16 mouse cellular contexts compared by ENCODE assay signal in genomic region chr16:35596241-35596640, GRCm38 (mm10). TPM values are rescaled to one million over a fixed set of nuclear protein-coding genes. Genes with fewer than 3 reads are reported as not detected.
DNase-seq lines count a peak whose midpoint lies in the region; ATAC-seq and TF ChIP-seq lines count a peak whose summit lies in the region.
"Had no signal": no experiment of that assay in that cellular context is flagged by ENCODE, and none has a peak within 500 bp of the region (broad histone marks: within the 10 kb centered on the region; RNA-seq: fewer than 3 reads in every experiment).

No protein-coding gene starts in this region.

- 51% methylated on average over 6 of the region's 6 CpGs for WGBS in embryonic facial prominence, embryonic 13.5 days
- WGBS in hindbrain, embryonic 13.5 days, result 68% methylated on average over 6 of the region's 6 CpGs
- WGBS in midbrain, postnatal 0 days, result 69% methylated on average over 6 of the region's 6 CpGs

- no peak overlapping the region for H3K27ac ChIP-seq in layer of hippocampus, adult 2 months
- H3K27ac ChIP-seq in embryonic facial prominence, embryonic 13.5 days, result 0 out of 2 replicates have a peak overlapping the region, but pooled peaks have one; percentile 16
- peak overlapping the region; percentile 77 for H3K27ac ChIP-seq in hindbrain, embryonic 13.5 days
- H3K27ac ChIP-seq in midbrain, postnatal 0 days (ENCODE audit: low read depth, low read length), result peak overlapping the region; percentile 12; the same call in 1 of the 2 replicates
- H3K27ac ChIP-seq: stomach, embryonic 15.5 days had no signal

- peak; percentile 35 for TF ChIP-seq CTCF in layer of hippocampus, adult 2 months (conservative IDR thresholded peaks at IDR 0.05)
- TF ChIP-seq CTCF in midbrain, postnatal 0 days (IDR thresholded peaks at IDR 0.05), result 0 out of 2 replicates have a peak, but pooled peaks have one; percentile 2

- ATAC-seq in embryonic facial prominence, embryonic 13.5 days (ENCODE audit: insufficient number of reproducible peaks, insufficient read depth, low FRiP score, low TSS enrichment, low read depth), result no peak
- ATAC-seq in hindbrain, embryonic 13.5 days (ENCODE audit: low FRiP score), result no peak
- ATAC-seq in midbrain, postnatal 0 days (ENCODE audit: low FRiP score), result no peak

- H3K4me2 ChIP-seq in embryonic facial prominence, embryonic 13.5 days, result no peak overlapping the region
- H3K4me2 ChIP-seq in hindbrain, embryonic 13.5 days, result no peak overlapping the region
- no peak overlapping the region for H3K4me2 ChIP-seq in midbrain, postnatal 0 days (ENCODE audit: low read depth, low read length, poor library complexity, severe bottlenecking)
- H3K4me2 ChIP-seq: stomach, embryonic 15.5 days had no signal

- H3K27me3 ChIP-seq in embryonic facial prominence, embryonic 13.5 days, result peaks cover 5% of the 10 kb centered on the region; the same call in 1 of the 2 replicates
- H3K27me3 ChIP-seq in hindbrain, embryonic 13.5 days, result no peaks in the 10 kb centered on the region
- H3K27me3 ChIP-seq in midbrain, postnatal 0 days (ENCODE audit: insufficient read depth, low read length), result no peaks in the 10 kb centered on the region
- H3K27me3 ChIP-seq: stomach, embryonic 15.5 days had no signal

- H3K9me3 ChIP-seq in embryonic facial prominence, embryonic 13.5 days, result no peaks in the 10 kb centered on the region
- no peaks in the 10 kb centered on the region for H3K9me3 ChIP-seq in hindbrain, embryonic 13.5 days
- H3K9me3 ChIP-seq in midbrain, postnatal 0 days (ENCODE audit: low read length), result no peaks in the 10 kb centered on the region
- H3K9me3 ChIP-seq: stomach, embryonic 15.5 days had no signal

- no peak for DNase-seq in layer of hippocampus, adult 2 months (ENCODE audit: low spot score in 2 of 2)
- no peak for DNase-seq in layer of hippocampus, adult 18-20 months (ENCODE audit: low spot score in 2 of 2)
- DNase-seq in midbrain, postnatal 0 days (ENCODE audit: low spot score), result no peak
- no peak for DNase-seq in urinary bladder, postnatal 14 days (ENCODE audit: low spot score)
- DNase-seq in frontal cortex, postnatal 36 days (ENCODE audit: low spot score in 2 of 2), result no peak
- no peak for DNase-seq in heart, adult 11 months
- DNase-seq: cerebellum, postnatal 14 days; heart, postnatal 36 days; kidney, postnatal 10 days; lung, postnatal 14 days; thymus, postnatal 36 days had no signal

- no peak overlapping the region for H3K9ac ChIP-seq in embryonic facial prominence, embryonic 13.5 days
- no peak overlapping the region; the same call in 1 of the 2 replicates for H3K9ac ChIP-seq in hindbrain, embryonic 13.5 days
- no peak overlapping the region for H3K9ac ChIP-seq in midbrain, postnatal 0 days (replicated peaks; ENCODE audit: low read length, poor library complexity, severe bottlenecking)
- H3K9ac ChIP-seq: stomach, embryonic 15.5 days had no signal

- no peaks in the 10 kb centered on the region for H3K36me3 ChIP-seq in embryonic facial prominence, embryonic 13.5 days
- no peaks in the 10 kb centered on the region for H3K36me3 ChIP-seq in hindbrain, embryonic 13.5 days
- no peaks in the 10 kb centered on the region for H3K36me3 ChIP-seq in midbrain, postnatal 0 days (ENCODE audit: insufficient read depth, low read length)
- H3K36me3 ChIP-seq: stomach, embryonic 15.5 days had no signal

- H3K4me1 ChIP-seq in embryonic facial prominence, embryonic 13.5 days, result peaks cover 51% of the 10 kb centered on the region
- H3K4me1 ChIP-seq in hindbrain, embryonic 13.5 days (replicated peaks), result peaks cover 76% of the 10 kb centered on the region
- H3K4me1 ChIP-seq in midbrain, postnatal 0 days (ENCODE audit: insufficient read depth, low read length), result peaks cover 9% of the 10 kb centered on the region; the same call in 1 of the 2 replicates

- H3K4me3 ChIP-seq in layer of hippocampus, adult 2 months, result no peak overlapping the region
- no peak overlapping the region for H3K4me3 ChIP-seq in embryonic facial prominence, embryonic 13.5 days
- H3K4me3 ChIP-seq in hindbrain, embryonic 13.5 days, result no peak overlapping the region
- no peak overlapping the region for H3K4me3 ChIP-seq in midbrain, postnatal 0 days (ENCODE audit: low read depth, low read length)
- H3K4me3 ChIP-seq: stomach, embryonic 15.5 days had no signal

RNA-seq across cellular contexts. Expression of gene Sema5b, which starts 55.3 kb away (rescaled TPM):
- 10 to 100 TPM; 18.3 to 19.7 TPM for total RNA-seq in layer of hippocampus, adult 2 months (2021)
- total RNA-seq in layer of hippocampus, adult 18-20 months (2021), result 10 to 100 TPM; 11.1 to 14.1 TPM
- polyA plus RNA-seq in embryonic facial prominence, embryonic 13.5 days (2015; fragmentation: Nextera tagmentation; extraction: Ambion mirVana), result 5.0 and 5.8 TPM in 2 replicates
- polyA plus RNA-seq in hindbrain, embryonic 13.5 days (2015; fragmentation: Nextera tagmentation; extraction: Ambion mirVana), result 26.2 and 29.3 TPM in 2 replicates
- total RNA-seq in midbrain, postnatal 0 days (2014; rRNA removed), result 30.9 and 46.5 TPM in 2 replicates
- 9.5 and 11.4 TPM in 2 replicates for polyA plus RNA-seq in midbrain, postnatal 0 days (2015; fragmentation: Nextera tagmentation; extraction: Ambion mirVana)
- total RNA-seq: monocyte, adult 5-6 weeks had no signal
- polyA plus RNA-seq: C2C12 had no signal
